Mouse (Mus musculus) midbrain, postnatal 0 days (tissue): ENCODE data around the gene Ptprz1. TPM values are rescaled to one million over a fixed set of nuclear protein-coding genes. Genes with fewer than 3 reads are reported as not detected.
A peak's percentile ranks its signal among the peaks of the same experiment; 100 is the strongest.

Experiments
- ATAC-seq: fragments of 200-750 bp; cut with Nextera tagmentation; 2 replicates; pipeline ENCODE4 v1.8.0; 2017; ENCODE audit warnings: moderate number of reproducible peaks, mild to moderate bottlenecking, moderate TSS enrichment, moderate library complexity; ENCODE audit not compliant: low FRiP score
- DNase-seq: peaks from one replicate; pipeline ENCODE4 v3.0.0-alpha.2; 2015; ENCODE audit warnings: low spot score
- H3K27ac ChIP-seq: fragments of 300-500 bp; sonication (generic); 2 replicates; pipeline ENCODE4 v1.5.1; 2014; ENCODE audit warnings: low read depth, mild to moderate bottlenecking, low read length, mixed read lengths
- H3K27me3 ChIP-seq: fragments of 300-500 bp; sonication (generic); 2 replicates; pipeline ENCODE4 v1.6.1; 2014; ENCODE audit warnings: low read length, control low read depth, mixed read lengths; ENCODE audit not compliant: insufficient read depth
- H3K36me3 ChIP-seq: fragments of 300-500 bp; sonication (generic); 2 replicates; pipeline ENCODE4 v1.6.1; 2014; ENCODE audit warnings: low read length, control low read depth, mixed read lengths; ENCODE audit not compliant: insufficient read depth
- H3K4me1 ChIP-seq: fragments of 300-500 bp; sonication (generic); 2 replicates; pipeline ENCODE4 v1.6.1; 2014; ENCODE audit warnings: mild to moderate bottlenecking, control low read depth, antibody characterized with exemption, low read length, mixed read lengths; ENCODE audit not compliant: insufficient read depth
- H3K4me2 ChIP-seq: fragments of 300-500 bp; sonication (generic); 2 replicates; pipeline ENCODE4 v1.6.1; 2014; ENCODE audit warnings: low read depth, mild to moderate bottlenecking, low read length, mixed read lengths; ENCODE audit not compliant: poor library complexity, severe bottlenecking
- H3K4me3 ChIP-seq: fragments of 300-500 bp; sonication (generic); 2 replicates; pipeline ENCODE4 v1.5.1; 2014; ENCODE audit warnings: low read depth, mild to moderate bottlenecking, low read length, moderate library complexity
- H3K9ac ChIP-seq: fragments of 300-500 bp; sonication (generic); replicated peaks from 2 replicates; pipeline ENCODE4 v1.6.1; 2014; ENCODE audit warnings: mild to moderate bottlenecking, low read length, moderate library complexity, mixed read lengths; ENCODE audit not compliant: poor library complexity, severe bottlenecking
- H3K9me3 ChIP-seq: fragments of 300-500 bp; sonication (generic); 2 replicates; pipeline ENCODE4 v1.6.1; 2016; ENCODE audit warnings: low read length, control low read depth
- CTCF ChIP-seq: IDR thresholded peaks from 2 replicates; pipeline ENCODE4 v1.5.1; 2016; ENCODE audit warnings: antibody characterized with exemption, mild to moderate bottlenecking
- WGBS: fragments of 180-500 bp; shearing (Covaris S2); extraction: QIAGEN DNeasy Blood & Tissue Kit; methylation state at CpG from one replicate; pipeline ENCODE4 v1.1.7; 2014; 5-methylcytosine and 5-hydroxymethylcytosine counted together
- polyA plus RNA-seq: library from polyadenylated mRNA; unstranded; fragments of >200 nt; fragmentation: Nextera tagmentation; extraction: Ambion mirVana; gene quantifications from 2 replicates; pipeline ENCODE4 v1.2.1, GENCODE M21; 2015
- total RNA-seq: library from RNA; depleted of rRNA; stranded (reverse); fragments of >200 nt; gene quantifications from 2 replicates; pipeline ENCODE4 v1.2.3, GENCODE M21; 2014

Ptprz1 gene
- total and polyA plus RNA-seq, 2 experiments from 2014 or later = 133 to 260 TPM

GRCm38 (mm10) chr6:22889333-22889732 is 14.0 kb downstream of the Ptprz1 start:
- ATAC-seq (no peak), DNase-seq (no peak)
- 96% methylated on average over 8 of the region's 8 CpGs for WGBS
- no peak overlapping the region for H3K9ac ChIP-seq
- no peaks in the 10 kb centered on the region for H3K4me1 ChIP-seq
- H3K27ac ChIP-seq = no peak overlapping the region
- H3K36me3 ChIP-seq = no peaks in the 10 kb centered on the region
- H3K27me3 ChIP-seq = no peaks in the 10 kb centered on the region
- H3K9me3 ChIP-seq = no peaks in the 10 kb centered on the region
- TF ChIP-seq CTCF = no peak
- no peak overlapping the region for H3K4me3 ChIP-seq
- no peak overlapping the region for H3K4me2 ChIP-seq

- no peak for TF ChIP-seq CTCF
- ATAC-seq (no peak), DNase-seq (no peak)
- H3K9ac ChIP-seq = no peak overlapping the region
- no peak overlapping the region for H3K4me3 ChIP-seq
- no peak overlapping the region for H3K4me2 ChIP-seq
- H3K9me3 ChIP-seq = no peaks in the 10 kb centered on the region
- WGBS = 20% methylated on average over 3 of the region's 3 CpGs
- H3K27ac ChIP-seq = no peak overlapping the region
- no peaks in the 10 kb centered on the region for H3K27me3 ChIP-seq
- peaks cover 3% of the 10 kb centered on the region; the same call in 1 of the 2 replicates for H3K4me1 ChIP-seq
- H3K36me3 ChIP-seq = no peaks in the 10 kb centered on the region
These were observed 26.7 kb downstream of the Ptprz1 start for GRCm38 (mm10) chr6:22901983-22902382.

- Histone ChIP-seq H3K27ac (no peak overlapping the region), H3K36me3 (no peaks in the 10 kb centered on the region), H3K4me1 (no peaks in the 10 kb centered on the region), H3K9ac (no peak overlapping the region), H3K4me2 (no peak overlapping the region), H3K4me3 (no peak overlapping the region), H3K27me3 (no peaks in the 10 kb centered on the region), H3K9me3 (no peaks in the 10 kb centered on the region)
- DNase-seq = no peak
- no peak for TF ChIP-seq CTCF
- 72% methylated on average over 6 of the region's 6 CpGs for WGBS
- no peak for ATAC-seq
These were observed 33.4 kb downstream of the Ptprz1 start for GRCm38 (mm10) chr6:22908510-22909256.

- WGBS = 21% methylated on average over 6 of the region's 6 CpGs
- no peaks in the 10 kb centered on the region for H3K36me3 ChIP-seq
- H3K4me2 ChIP-seq = no peak overlapping the region
- H3K9me3 ChIP-seq = no peaks in the 10 kb centered on the region
- no peaks in the 10 kb centered on the region for H3K4me1 ChIP-seq
- no peak overlapping the region for H3K4me3 ChIP-seq
- DNase-seq (peak; percentile 80), ATAC-seq (peak; percentile 78)
- no peak overlapping the region for H3K27ac ChIP-seq
- no peaks in the 10 kb centered on the region for H3K27me3 ChIP-seq
- H3K9ac ChIP-seq = no peak overlapping the region
- no peak for TF ChIP-seq CTCF
These were observed 34.1 kb downstream of the Ptprz1 start for GRCm38 (mm10) chr6:22909257-22909907.

- no peak overlapping the region for H3K9ac ChIP-seq
- no peaks in the 10 kb centered on the region for H3K4me1 ChIP-seq
- H3K4me2 ChIP-seq = no peak overlapping the region
- 26% methylated on average over 4 of the region's 4 CpGs for WGBS
- H3K4me3 ChIP-seq = no peak overlapping the region
- no peaks in the 10 kb centered on the region for H3K27me3 ChIP-seq
- H3K27ac ChIP-seq = no peak overlapping the region
- no peak for TF ChIP-seq CTCF
- DNase-seq (peak; percentile 30), ATAC-seq (0 out of 2 replicates have a peak, but pooled peaks have one; percentile 45)
- no peaks in the 10 kb centered on the region for H3K9me3 ChIP-seq
- H3K36me3 ChIP-seq = no peaks in the 10 kb centered on the region
These were observed 34.6 kb downstream of the Ptprz1 start for GRCm38 (mm10) chr6:22909908-22910260.

- Histone ChIP-seq H3K4me2 (no peak overlapping the region), H3K4me3 (no peak overlapping the region), H3K9ac (no peak overlapping the region), H3K9me3 (no peaks in the 10 kb centered on the region), H3K27ac (no peak overlapping the region), H3K4me1 (no peaks in the 10 kb centered on the region), H3K36me3 (no peaks in the 10 kb centered on the region), H3K27me3 (no peaks in the 10 kb centered on the region)
- 9% methylated on average over 1 of the region's 1 CpGs for WGBS
- no peak for TF ChIP-seq CTCF
- ATAC-seq (no peak), DNase-seq (no peak)
These were observed 47.6 kb downstream of the Ptprz1 start for GRCm38 (mm10) chr6:22922880-22923279.
